Mouse (Mus musculus) embryonic facial prominence, embryonic 14.5 days (tissue): ENCODE measurements around the gene Ndrg2. TPM values are rescaled to one million over a fixed set of nuclear protein-coding genes. Genes with fewer than 3 reads are reported as not detected.

Source experiments
- ATAC-seq: fragments of 200-750 bp; cut with Nextera tagmentation; 2 replicates; pipeline ENCODE4 v1.8.0; 2017; ENCODE audit warnings: low read depth, moderate number of reproducible peaks, moderate TSS enrichment
- DNase-seq: peaks from one replicate; pipeline ENCODE4 v3.0.0-alpha.2; 2015; ENCODE audit warnings: low spot score
- H3K27ac ChIP-seq: fragments of 300-500 bp; sonication (generic); replicated peaks from 2 replicates; pipeline ENCODE4 v1.5.1; 2014; ENCODE audit warnings: low read depth, mild to moderate bottlenecking, low read length, moderate library complexity
- H3K27me3 ChIP-seq: fragments of 300-500 bp; sonication (generic); replicated peaks from 2 replicates; pipeline ENCODE4 v1.6.1; 2014; ENCODE audit warnings: low read length; ENCODE audit not compliant: control insufficient read depth, insufficient read depth
- H3K36me3 ChIP-seq: fragments of 300-500 bp; sonication (generic); 2 replicates; pipeline ENCODE4 v1.6.1; 2014; ENCODE audit warnings: low read length, mixed read lengths; ENCODE audit not compliant: control insufficient read depth, insufficient read depth
- H3K4me1 ChIP-seq: fragments of 300-500 bp; sonication (generic); 2 replicates; pipeline ENCODE4 v1.6.1; 2014; ENCODE audit warnings: antibody characterized with exemption, low read length; ENCODE audit not compliant: control insufficient read depth, insufficient read depth
- H3K4me2 ChIP-seq: fragments of 300-500 bp; sonication (generic); 2 replicates; pipeline ENCODE4 v1.6.1; 2014; ENCODE audit warnings: low read depth, mild to moderate bottlenecking, low read length, moderate library complexity, mixed read lengths
- H3K4me3 ChIP-seq: fragments of 300-500 bp; sonication (generic); 2 replicates; pipeline ENCODE4 v1.5.1; 2014; ENCODE audit warnings: low read depth, mild to moderate bottlenecking, low read length
- H3K9ac ChIP-seq: fragments of 300-500 bp; sonication (generic); 2 replicates; pipeline ENCODE4 v1.6.1; 2014; ENCODE audit warnings: low read depth, mild to moderate bottlenecking, low read length, moderate library complexity, mixed read lengths
- H3K9me3 ChIP-seq: fragments of 300-500 bp; sonication (generic); 2 replicates; pipeline ENCODE4 v1.6.1; 2016; ENCODE audit warnings: low read length; ENCODE audit not compliant: control insufficient read depth
- WGBS: fragments of 180-500 bp; shearing (Covaris S2); extraction: QIAGEN DNeasy Blood & Tissue Kit; methylation state at CpG from one replicate; pipeline ENCODE4 v1.1.7; 2014; 5-methylcytosine and 5-hydroxymethylcytosine counted together
- polyA plus RNA-seq: library from polyadenylated mRNA; unstranded; fragments of >200 nt; fragmentation: Nextera tagmentation; extraction: Ambion mirVana; gene quantifications from 2 replicates; pipeline ENCODE4 v1.2.1, GENCODE M21; 2014

The Ndrg2 gene
- polyA plus RNA-seq, 1 experiment from 2014 or later = 57.5 TPM

DNA sequence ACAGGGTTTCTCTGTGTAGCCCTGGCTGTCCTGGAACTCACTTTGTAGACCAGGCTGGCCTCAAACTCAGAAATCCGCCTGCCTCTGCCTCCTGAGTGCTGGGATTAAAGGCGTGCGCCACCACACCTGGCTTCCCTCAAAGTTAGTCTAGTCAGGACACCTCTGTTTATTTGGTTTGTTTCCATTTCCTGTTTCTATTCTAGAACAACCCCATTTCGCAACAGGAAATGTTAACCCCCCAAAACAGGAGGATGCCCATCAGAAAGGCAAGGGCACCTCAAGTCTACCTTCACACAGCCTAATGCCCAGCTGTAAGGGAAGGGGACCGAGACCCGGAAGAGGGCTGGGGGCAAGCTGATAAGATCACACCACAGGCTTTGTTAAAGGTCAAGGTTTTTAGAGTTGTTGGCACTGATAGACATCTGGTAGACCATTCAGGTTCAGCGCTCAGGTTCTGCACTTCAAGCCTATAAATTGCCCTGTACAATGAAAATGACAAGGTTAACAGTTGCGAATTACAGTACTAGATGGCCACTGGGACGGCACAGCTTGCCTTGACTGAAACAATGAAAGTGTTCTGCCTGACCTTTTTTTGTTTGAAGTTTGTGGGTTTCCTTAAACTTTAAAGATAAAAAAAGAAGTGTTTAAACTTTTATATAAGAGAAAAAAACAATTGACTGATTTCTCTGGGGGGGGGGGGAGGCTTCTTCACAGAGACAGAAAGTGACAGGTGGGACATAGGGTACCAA lies 21.6 kb downstream of the Ndrg2 start, which contains the start of gene Slc39a2:
Gene Slc39a2 (plus strand): TSS at position 699 of the 749 bp plus-strand sequence.
- H3K27me3 ChIP-seq = no peaks in the 10 kb centered on the region
- no peak for ATAC-seq
- peaks cover 45% of the 10 kb centered on the region for H3K36me3 ChIP-seq
- H3K4me3 ChIP-seq = no peak within 1 kb of the TSS
- no peak within 1 kb of the TSS for H3K9ac ChIP-seq
- WGBS = 91% methylated on average over 9 of the region's 9 CpGs
- no peaks in the 10 kb centered on the region for H3K4me1 ChIP-seq
- no peaks in the 10 kb centered on the region for H3K9me3 ChIP-seq
- H3K27ac ChIP-seq = no peak within 1 kb of the TSS
- H3K4me2 ChIP-seq = no peak within 1 kb of the TSS
- no peak for DNase-seq

DNA sequence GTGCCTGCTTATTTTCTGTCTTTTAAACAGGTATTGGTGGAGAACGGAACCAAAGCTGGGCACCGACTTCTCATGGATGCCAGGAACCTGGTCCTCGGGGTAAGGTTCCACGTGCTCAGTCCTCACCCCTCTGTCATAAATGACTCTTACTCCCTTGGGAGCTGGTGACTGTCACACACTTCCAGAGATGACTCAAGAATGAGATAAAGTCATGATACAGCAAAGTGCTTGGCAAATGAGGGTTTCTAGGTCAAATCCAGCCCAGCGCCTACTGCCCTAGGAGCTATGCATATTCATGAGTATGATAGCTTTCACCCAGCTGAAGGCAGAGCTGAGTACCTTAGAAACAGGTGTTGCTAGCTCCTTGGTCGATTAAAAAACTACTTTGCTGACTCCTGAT lies 24.1 kb downstream of the Ndrg2 start:
- Histone ChIP-seq H3K27ac (no peak overlapping the region), H3K9me3 (no peaks in the 10 kb centered on the region), H3K4me3 (no peak overlapping the region), H3K36me3 (peaks cover 55% of the 10 kb centered on the region), H3K4me1 (peaks cover 8% of the 10 kb centered on the region; the same call in 1 of the 2 replicates), H3K27me3 (no peaks in the 10 kb centered on the region), H3K4me2 (no peak overlapping the region), H3K9ac (no peak overlapping the region)
- no peak for DNase-seq
- WGBS = 88% methylated on average over 6 of the region's 6 CpGs
- no peak for ATAC-seq

DNA sequence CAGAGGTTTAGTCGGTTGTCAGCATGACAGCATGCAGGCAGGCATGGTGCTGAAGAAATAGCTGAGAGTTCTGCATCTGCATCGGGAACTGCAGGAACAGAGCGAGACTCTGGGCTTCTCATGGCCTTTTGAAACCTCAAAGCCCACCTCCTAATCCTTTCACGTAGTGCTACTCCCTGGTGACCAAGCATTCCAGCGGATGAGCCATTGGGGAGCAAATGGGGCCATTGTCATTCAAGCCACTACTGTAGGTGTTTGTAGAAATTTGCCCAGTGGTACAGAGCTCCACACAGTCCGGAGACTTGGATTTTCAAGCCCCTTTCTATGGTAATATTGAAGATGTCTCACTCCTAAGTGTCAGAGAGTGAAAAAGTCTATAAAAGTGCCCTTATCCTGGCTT lies 27.9 kb downstream of the Ndrg2 start:
- DNase-seq (no peak), ATAC-seq (no peak)
- Histone ChIP-seq H3K9ac (no peak overlapping the region), H3K4me1 (peaks cover 8% of the 10 kb centered on the region; the same call in 1 of the 2 replicates), H3K27ac (no peak overlapping the region), H3K27me3 (no peaks in the 10 kb centered on the region), H3K4me2 (peak overlapping the region; percentile 74; the same call in 1 of the 2 replicates), H3K36me3 (peaks cover 46% of the 10 kb centered on the region), H3K4me3 (peak overlapping the region; percentile 79), H3K9me3 (no peaks in the 10 kb centered on the region)
- 59% methylated on average over 6 of the region's 6 CpGs for WGBS

- peak within 1 kb of the TSS; percentile 74 for H3K27ac ChIP-seq
- no peaks in the 10 kb centered on the region for H3K27me3 ChIP-seq
- H3K9me3 ChIP-seq = no peaks in the 10 kb centered on the region
- H3K4me2 ChIP-seq = peak within 1 kb of the TSS; percentile 74
- peaks cover 33% of the 10 kb centered on the region for H3K36me3 ChIP-seq
- H3K4me3 ChIP-seq = peak within 1 kb of the TSS; percentile 79
- ATAC-seq = peak; percentile 98
- H3K9ac ChIP-seq = peak within 1 kb of the TSS; percentile 71
- peaks cover 8% of the 10 kb centered on the region; the same call in 1 of the 2 replicates for H3K4me1 ChIP-seq
- WGBS = under 1% methylated on average over 43 of the region's 43 CpGs
- DNase-seq = peak; percentile 99
These were observed 29.2 kb downstream of the Ndrg2 start, which contains the start of gene Mettl17 for GRCm38 (mm10) chr14:51884598-51885331. Gene Mettl17 (plus strand): TSS chr14:51884842.

DNA sequence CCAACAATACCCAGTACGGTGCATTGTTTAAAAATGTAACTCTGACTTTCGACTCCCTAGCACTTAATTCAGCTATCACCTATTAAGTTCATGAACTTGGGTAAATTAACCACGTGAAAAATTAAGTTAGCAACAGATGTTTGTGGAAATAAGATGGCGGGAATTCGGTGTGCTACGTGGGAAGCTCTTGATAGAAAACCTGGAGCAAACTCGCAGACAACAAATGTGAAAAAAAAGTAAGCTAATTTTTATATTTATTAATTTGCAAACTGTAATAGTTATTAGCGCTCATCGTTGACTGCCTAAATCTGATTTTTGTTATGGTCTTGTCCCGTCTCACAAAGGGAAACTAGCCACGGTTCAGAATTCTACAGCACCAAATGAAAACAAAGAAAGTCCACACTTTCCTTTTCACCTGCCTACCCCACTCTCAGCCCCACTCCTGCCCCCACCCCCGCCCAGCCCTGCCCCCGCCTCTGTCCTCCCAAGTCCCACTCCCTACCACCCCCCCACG lies 29.9 kb downstream of the Ndrg2 start:
- ATAC-seq = peak; percentile 42
- 1% methylated on average over 14 of the region's 14 CpGs for WGBS
- peak overlapping the region; percentile 79 for H3K4me3 ChIP-seq
- peak overlapping the region; percentile 63 for H3K9ac ChIP-seq
- peaks cover 8% of the 10 kb centered on the region; the same call in 1 of the 2 replicates for H3K4me1 ChIP-seq
- peak overlapping the region; percentile 74 for H3K4me2 ChIP-seq
- H3K9me3 ChIP-seq = no peaks in the 10 kb centered on the region
- peak overlapping the region; percentile 74 for H3K27ac ChIP-seq
- peak; percentile 61 for DNase-seq
- H3K36me3 ChIP-seq = peaks cover 26% of the 10 kb centered on the region
- no peaks in the 10 kb centered on the region for H3K27me3 ChIP-seq

DNA sequence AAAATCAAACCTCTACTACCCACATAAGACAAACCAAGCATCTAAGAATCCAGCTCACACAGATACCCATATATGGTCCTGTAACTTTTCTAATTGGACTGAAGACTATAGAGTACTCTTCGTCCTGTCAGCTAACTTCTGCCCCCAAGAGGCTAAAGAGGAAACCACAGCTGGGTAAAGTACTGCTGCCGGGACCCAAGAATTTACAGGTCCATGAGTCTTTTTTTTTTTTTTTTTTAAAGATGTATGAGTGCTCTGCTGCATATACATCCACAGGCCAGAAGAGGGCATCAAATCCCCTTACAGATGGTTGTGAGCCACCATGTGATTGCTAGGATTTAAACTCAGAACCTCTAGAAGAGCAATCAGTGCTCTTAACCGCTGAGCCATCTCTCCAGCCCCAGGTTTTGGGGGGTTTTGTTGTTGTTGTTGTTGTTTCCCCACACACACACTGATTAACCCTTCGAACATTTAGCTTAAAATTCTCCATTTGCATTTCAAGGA lies 30.4 kb downstream of the Ndrg2 start:
- H3K9me3 ChIP-seq = no peaks in the 10 kb centered on the region
- 0% methylated on average over 4 of the region's 4 CpGs for WGBS
- peaks cover 8% of the 10 kb centered on the region; the same call in 1 of the 2 replicates for H3K4me1 ChIP-seq
- peaks cover 21% of the 10 kb centered on the region for H3K36me3 ChIP-seq
- H3K4me3 ChIP-seq = peak overlapping the region; percentile 79
- ATAC-seq (peak; percentile 45), DNase-seq (peak; percentile 90)
- H3K27ac ChIP-seq = peak overlapping the region; percentile 74
- H3K4me2 ChIP-seq = peak overlapping the region; percentile 74
- no peaks in the 10 kb centered on the region for H3K27me3 ChIP-seq
- H3K9ac ChIP-seq = peak overlapping the region; percentile 63; the same call in 1 of the 2 replicates

GRCm38 (mm10) chr14:51877517-51877916 lies 36.4 kb downstream of the Ndrg2 start:
- Histone ChIP-seq H3K27ac (no peak overlapping the region), H3K9ac (no peak overlapping the region), H3K4me3 (no peak overlapping the region), H3K27me3 (no peaks in the 10 kb centered on the region), H3K36me3 (no peaks in the 10 kb centered on the region), H3K4me2 (no peak overlapping the region), H3K9me3 (no peaks in the 10 kb centered on the region), H3K4me1 (no peaks in the 10 kb centered on the region)
- ATAC-seq (no peak), DNase-seq (no peak)
- WGBS = 75% methylated on average over 3 of the region's 3 CpGs

DNA sequence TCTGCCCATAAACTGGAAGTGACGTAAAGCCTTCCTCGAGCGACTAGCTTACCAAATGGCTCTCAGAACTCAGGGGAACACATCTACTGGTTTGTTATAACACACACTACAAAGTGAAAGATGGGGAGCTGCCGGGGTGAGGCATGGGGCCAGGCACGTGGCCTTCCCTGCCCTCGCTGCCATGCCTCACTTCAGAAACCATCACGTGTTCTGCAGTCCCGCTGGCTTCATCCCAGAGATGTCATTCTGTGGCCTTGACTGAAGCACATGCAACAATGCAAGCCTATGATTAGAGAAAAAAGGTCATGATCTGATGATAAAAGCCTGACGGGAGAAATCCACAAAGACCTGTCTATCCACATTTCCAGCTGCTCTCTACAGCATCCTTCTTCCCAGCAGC lies 42.2 kb downstream of the Ndrg2 start:
- WGBS = 75% methylated on average over 9 of the region's 9 CpGs
- H3K36me3 ChIP-seq = no peaks in the 10 kb centered on the region
- no peak for DNase-seq

More for the DNA sequence above, 42.2 kb downstream of the Ndrg2 start:
- Histone ChIP-seq H3K4me2 (no peak overlapping the region), H3K4me1 (no peaks in the 10 kb centered on the region), H3K9me3 (no peaks in the 10 kb centered on the region), H3K27ac (no peak overlapping the region), H3K27me3 (no peaks in the 10 kb centered on the region), H3K9ac (no peak overlapping the region), H3K4me3 (no peak overlapping the region)
- ATAC-seq = no peak
